Mouse (Mus musculus): Measurements from ENCODE around the gene Cabp1.

DNA sequence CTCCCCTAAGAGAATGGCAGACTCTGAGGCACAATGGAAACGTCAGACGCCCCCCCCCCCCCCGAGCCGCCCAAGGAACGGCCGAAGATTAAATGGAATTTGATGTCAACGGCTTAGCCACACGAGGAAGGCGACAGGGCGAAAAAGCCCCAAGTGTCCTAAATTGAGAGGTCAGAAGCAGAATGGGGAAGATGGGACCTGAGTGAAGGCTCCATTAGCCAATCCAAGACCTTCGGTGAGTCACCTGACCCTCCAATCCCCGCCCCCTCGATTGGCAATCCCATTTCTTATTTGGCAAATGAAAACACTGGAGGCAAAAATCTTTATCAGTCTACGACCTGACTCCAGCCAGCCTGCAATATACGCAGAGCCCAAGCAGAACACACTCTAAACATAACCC lies 9.5 kb downstream of the Cabp1 start:
- TF ChIP-seq CTCF (IDR thresholded peaks at IDR 0.05) (no peak), EP300 (IDR thresholded peaks at IDR 0.05) (no peak)
